Mouse (Mus musculus): ENCODE data around the gene Srrt. TPM values are rescaled to one million over a fixed set of nuclear protein-coding genes. Genes with fewer than 3 reads are reported as not detected.
"Not testable (repeated sequence)": the region's sequence is repeated elsewhere in the genome, so short reads cannot be mapped to it uniquely, and the experiment has no call there.

Srrt gene
- polyA plus RNA-seq, 1 experiment from 2014 or later: 88.1 TPM

DNA sequence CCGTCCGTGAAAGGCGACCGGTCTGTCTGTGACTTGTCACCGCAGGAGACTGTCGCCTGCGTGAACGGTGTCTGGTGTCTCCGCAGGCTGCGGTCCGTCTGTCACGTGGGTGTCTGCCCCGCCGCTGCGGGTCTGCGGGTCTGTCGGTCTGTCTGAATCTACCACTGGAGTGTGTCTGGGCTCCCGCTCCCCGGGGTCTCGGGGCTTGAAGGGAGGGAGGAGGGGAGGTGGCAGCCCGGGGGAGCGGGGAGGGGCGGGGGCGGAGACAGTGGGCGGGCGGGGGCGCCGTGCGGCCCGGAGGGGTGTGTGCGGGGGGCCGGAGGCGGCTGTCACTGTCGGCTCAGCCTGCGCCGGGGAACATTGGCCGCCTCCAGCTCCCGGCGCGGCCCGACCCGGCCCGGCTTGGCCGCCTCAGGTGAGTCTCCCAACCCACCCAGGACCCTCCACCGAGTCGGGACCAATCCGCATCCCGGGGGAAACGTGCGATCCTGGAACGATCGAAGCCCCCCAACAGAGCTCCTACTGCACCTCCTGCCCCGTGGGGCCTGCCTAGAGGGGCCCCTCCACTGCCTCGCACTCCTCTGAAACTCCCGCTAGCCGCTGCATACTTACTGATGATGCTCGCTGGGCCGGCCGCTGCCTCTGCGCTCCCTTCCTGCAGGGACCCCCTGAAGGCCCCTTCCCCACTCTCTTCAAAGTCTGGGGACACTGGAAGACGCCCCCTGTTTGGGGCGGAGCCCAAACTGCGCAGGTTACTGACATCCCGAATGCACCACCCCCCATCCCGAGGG is 19.3 kb downstream of the Srrt start:
- peak overlapping the region; percentile 77 for H3K27ac ChIP-seq (ENCODE audit: low read depth, low read length)
- H3K36me3 ChIP-seq (ENCODE audit: control insufficient read depth, insufficient read depth, low read length): no peaks in the 10 kb centered on the region
- peak overlapping the region; percentile 66 for H3K4me3 ChIP-seq (ENCODE audit: low read length)
- H3K4me2 ChIP-seq (ENCODE audit: low read length): peak overlapping the region; percentile 93
- H3K4me1 ChIP-seq (ENCODE audit: control insufficient read depth, insufficient read depth, low read depth, low read length): peaks cover 20% of the 10 kb centered on the region
- no peaks in the 10 kb centered on the region for H3K9me3 ChIP-seq (ENCODE audit: control insufficient read depth, low read length)
- H3K27me3 ChIP-seq (replicated peaks; ENCODE audit: control insufficient read depth, insufficient read depth, low read length): peaks cover 13% of the 10 kb centered on the region
- ATAC-seq: peak; percentile 28
- WGBS: under 1% methylated on average over 51 of the region's 65 CpGs
- H3K9ac ChIP-seq (ENCODE audit: low read depth, low read length): peak overlapping the region; percentile 74

DNA sequence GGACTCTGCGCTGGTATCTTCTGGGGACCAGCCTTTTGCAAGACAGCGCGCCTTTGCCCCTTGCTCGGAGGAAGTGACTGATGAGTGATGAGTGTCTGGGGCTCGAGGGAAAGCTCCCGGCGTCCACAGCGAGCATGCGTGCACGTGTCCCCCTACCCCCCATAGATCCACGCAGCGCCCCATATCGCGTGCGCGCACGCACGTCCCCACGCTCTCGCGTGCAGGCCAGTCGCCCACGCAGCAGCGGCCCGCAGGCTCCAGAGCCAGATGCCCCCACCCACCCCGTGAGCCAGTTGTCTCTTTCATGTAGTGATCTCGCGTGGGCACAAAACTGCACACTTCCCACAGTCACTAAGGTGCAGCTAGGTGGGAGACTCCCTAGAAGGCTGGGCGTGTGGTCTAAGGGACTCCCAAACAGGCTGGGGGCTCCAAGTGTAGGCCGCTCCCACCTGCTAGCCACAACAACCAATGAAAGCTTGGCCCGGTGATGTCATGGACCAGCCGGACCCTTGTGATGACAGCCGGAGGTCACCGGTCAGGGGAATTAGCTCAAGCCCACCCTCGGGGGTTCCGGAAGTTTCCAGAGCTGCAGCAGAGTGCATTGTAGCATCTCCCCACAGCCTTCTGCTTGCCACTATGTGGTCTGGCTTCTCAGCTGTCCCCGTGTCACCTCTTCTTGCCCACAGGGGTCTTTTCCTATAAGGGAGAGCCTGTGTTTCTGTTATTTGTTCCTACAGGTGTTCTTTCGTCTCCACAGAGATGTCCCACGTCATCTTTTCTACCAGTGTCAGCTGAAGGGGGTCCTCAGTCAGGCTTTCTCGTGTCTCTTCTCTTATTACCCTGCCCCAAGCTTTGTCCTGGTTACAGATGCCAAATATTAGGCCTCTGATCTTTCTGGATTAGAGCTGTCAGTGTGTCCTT is 20.2 kb downstream of the Srrt start, which contains the start of gene Ache:
Ache (plus strand) TSS at position 488 of the 921 bp plus-strand sequence.
- Histone ChIP-seq H3K9ac (ENCODE audit: low read depth, low read length) (peak within 1 kb of the TSS; percentile 74), H3K27me3 (replicated peaks; ENCODE audit: control insufficient read depth, insufficient read depth, low read length) (peaks cover 13% of the 10 kb centered on the region), H3K27ac (ENCODE audit: low read depth, low read length) (peak within 1 kb of the TSS; percentile 77), H3K4me3 (ENCODE audit: low read length) (peak within 1 kb of the TSS; percentile 66), H3K4me2 (ENCODE audit: low read length) (peak within 1 kb of the TSS; percentile 93), H3K4me1 (ENCODE audit: control insufficient read depth, insufficient read depth, low read depth, low read length) (peaks cover 14% of the 10 kb centered on the region), H3K36me3 (ENCODE audit: control insufficient read depth, insufficient read depth, low read length) (no peaks in the 10 kb centered on the region), H3K9me3 (ENCODE audit: control insufficient read depth, low read length) (no peaks in the 10 kb centered on the region)
- peak; percentile 80 for ATAC-seq
- under 1% methylated on average over 31 of the region's 40 CpGs for whole genome bisulfite sequencing

GRCm38 (mm10) chr5:137286655-137287031 is 20.8 kb downstream of the Srrt start:
- peaks cover 11% of the 10 kb centered on the region for H3K27me3 ChIP-seq (replicated peaks; ENCODE audit: control insufficient read depth, insufficient read depth, low read length)
- H3K9ac ChIP-seq (ENCODE audit: low read depth, low read length): peak overlapping the region; percentile 74
- peaks cover 14% of the 10 kb centered on the region for H3K4me1 ChIP-seq (ENCODE audit: control insufficient read depth, insufficient read depth, low read depth, low read length)
- H3K4me3 ChIP-seq (ENCODE audit: low read length): peak overlapping the region; percentile 66
- WGBS: under 1% methylated on average over 14 of the region's 16 CpGs
- no peaks in the 10 kb centered on the region for H3K36me3 ChIP-seq (ENCODE audit: control insufficient read depth, insufficient read depth, low read length)
- H3K9me3 ChIP-seq (ENCODE audit: control insufficient read depth, low read length): no peaks in the 10 kb centered on the region
- ATAC-seq: peak; percentile 87
- H3K27ac ChIP-seq (ENCODE audit: low read depth, low read length): peak overlapping the region; percentile 77
- H3K4me2 ChIP-seq (ENCODE audit: low read length): peak overlapping the region; percentile 93

GRCm38 (mm10) chr5:137285986-137286385 is 21.5 kb downstream of the Srrt start:
- no peak overlapping the region for H3K9ac ChIP-seq (ENCODE audit: low read depth, low read length)
- peaks cover 7% of the 10 kb centered on the region for H3K27me3 ChIP-seq (replicated peaks; ENCODE audit: control insufficient read depth, insufficient read depth, low read length)
- no peak overlapping the region for H3K4me3 ChIP-seq (ENCODE audit: low read length)
- no peaks in the 10 kb centered on the region for H3K36me3 ChIP-seq (ENCODE audit: control insufficient read depth, insufficient read depth, low read length)
- peak overlapping the region; percentile 93 for H3K4me2 ChIP-seq (ENCODE audit: low read length)
- H3K27ac ChIP-seq (ENCODE audit: low read depth, low read length): peak overlapping the region; percentile 77
- peaks cover 14% of the 10 kb centered on the region for H3K4me1 ChIP-seq (ENCODE audit: control insufficient read depth, insufficient read depth, low read depth, low read length)
- WGBS: 63% methylated on average over 7 of the region's 7 CpGs
- no peak for ATAC-seq
- no peaks in the 10 kb centered on the region for H3K9me3 ChIP-seq (ENCODE audit: control insufficient read depth, low read length)

DNA sequence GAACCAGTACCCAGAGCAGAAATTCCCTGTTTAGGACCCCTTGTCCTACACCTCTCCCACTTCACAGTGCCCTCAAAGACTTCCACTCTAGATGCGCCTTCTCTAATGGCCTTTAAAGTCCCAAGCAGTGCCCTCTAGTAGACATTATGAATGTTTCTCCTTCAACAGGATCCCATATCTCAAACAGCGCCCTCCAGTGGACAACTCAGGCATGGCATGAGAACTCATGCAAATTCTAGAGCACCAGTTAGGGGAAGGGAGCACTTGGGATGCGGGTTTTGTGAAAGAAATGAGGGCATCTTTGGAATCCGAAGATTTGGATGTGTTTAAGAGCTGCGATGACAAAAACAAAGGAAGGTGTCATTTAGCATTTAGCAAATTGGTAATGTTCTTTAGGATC is 22.4 kb downstream of the Srrt start:
- WGBS: 65% methylated on average over 5 of the region's 5 CpGs
- H3K4me3 ChIP-seq (ENCODE audit: low read length): no peak overlapping the region
- H3K4me1 ChIP-seq (ENCODE audit: control insufficient read depth, insufficient read depth, low read depth, low read length): peaks cover 10% of the 10 kb centered on the region
- H3K4me2 ChIP-seq (ENCODE audit: low read length): no peak overlapping the region
- no peak overlapping the region for H3K9ac ChIP-seq (ENCODE audit: low read depth, low read length)
- H3K9me3 ChIP-seq (ENCODE audit: control insufficient read depth, low read length): no peaks in the 10 kb centered on the region
- no peak for ATAC-seq
- H3K36me3 ChIP-seq (ENCODE audit: control insufficient read depth, insufficient read depth, low read length): no peaks in the 10 kb centered on the region
- H3K27me3 ChIP-seq (replicated peaks; ENCODE audit: control insufficient read depth, insufficient read depth, low read length): peaks cover 3% of the 10 kb centered on the region; the same call in 1 of the 2 replicates
- H3K27ac ChIP-seq (ENCODE audit: low read depth, low read length): no peak overlapping the region

DNA sequence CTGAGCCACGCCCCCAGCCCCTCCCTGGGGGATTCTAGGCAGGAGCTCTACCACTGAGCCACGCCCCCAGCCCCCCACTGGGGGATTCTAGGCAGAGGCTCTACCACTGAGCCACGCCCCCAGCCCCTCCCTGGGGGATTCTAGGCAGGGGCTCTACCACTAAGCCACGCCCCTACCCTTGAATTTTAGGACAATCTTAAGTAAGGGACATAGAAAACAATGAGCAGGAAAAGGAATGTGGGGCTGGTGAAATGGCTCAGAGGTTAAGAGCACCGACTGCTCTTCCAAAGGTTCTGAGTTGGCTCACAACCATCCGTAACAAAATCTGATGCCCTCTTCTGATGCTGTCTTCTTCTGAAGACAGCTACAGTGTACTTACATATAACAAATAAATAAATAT is 23.1 kb downstream of the Srrt start:
- H3K27ac ChIP-seq (ENCODE audit: low read depth, low read length); H3K36me3 ChIP-seq (ENCODE audit: control insufficient read depth, insufficient read depth, low read length); H3K9me3 ChIP-seq (ENCODE audit: control insufficient read depth, low read length); H3K4me1 ChIP-seq (ENCODE audit: control insufficient read depth, insufficient read depth, low read depth, low read length); ATAC-seq; H3K9ac ChIP-seq (ENCODE audit: low read depth, low read length); H3K4me3 ChIP-seq (ENCODE audit: low read length); H3K4me2 ChIP-seq (ENCODE audit: low read length); H3K27me3 ChIP-seq (replicated peaks; ENCODE audit: control insufficient read depth, insufficient read depth, low read length): not testable (repeated sequence)
- 84% methylated on average over 4 of the region's 6 CpGs for WGBS

DNA sequence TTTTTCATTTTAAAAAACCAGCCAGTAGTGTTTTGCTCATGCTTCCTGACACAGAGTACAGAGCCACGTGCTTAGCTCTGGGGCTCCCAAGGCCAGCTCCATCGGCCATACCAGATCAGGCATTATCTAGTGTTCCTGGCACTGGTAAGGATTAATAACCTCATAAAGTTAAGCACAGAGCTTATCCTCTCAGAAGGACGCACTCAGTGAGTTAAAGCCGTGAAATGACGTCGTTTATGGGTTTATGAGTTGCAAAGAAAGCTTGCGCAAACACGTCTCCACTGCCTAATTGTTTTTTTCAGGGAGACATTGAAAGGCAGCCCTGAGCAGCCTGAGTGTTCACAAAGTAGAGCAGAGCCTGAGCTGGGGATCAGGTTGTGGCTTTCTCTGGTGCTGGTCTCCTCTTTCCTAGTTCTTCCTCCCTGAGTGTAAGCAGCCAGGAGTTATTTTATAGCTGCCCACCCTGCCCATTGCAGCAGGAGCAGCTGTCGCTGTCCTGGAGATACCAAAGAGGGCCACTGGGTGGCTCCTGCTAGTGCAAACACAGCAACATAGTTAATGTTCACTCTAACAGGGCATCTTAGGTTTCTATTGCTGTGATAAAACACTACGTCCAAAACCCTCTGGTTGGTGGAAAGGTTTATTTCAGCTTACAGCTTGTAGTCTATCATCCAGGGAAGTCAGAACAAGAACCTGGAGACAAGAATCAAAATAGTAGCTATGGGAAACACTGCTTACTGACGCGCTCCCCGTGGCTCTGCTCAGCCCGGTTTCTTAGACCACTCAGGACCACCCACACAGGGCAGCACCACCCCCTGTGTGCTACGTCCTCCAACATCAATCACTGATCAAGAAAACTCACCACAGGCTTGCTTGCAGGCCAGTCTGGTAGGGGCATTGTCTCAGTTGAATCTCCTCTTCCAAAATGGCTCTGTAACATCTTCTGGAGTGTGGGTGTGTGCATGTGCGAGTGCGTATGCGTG is 29.8 kb downstream of the Srrt start:
- H3K4me1 ChIP-seq (ENCODE audit: control insufficient read depth, insufficient read depth, low read depth, low read length): no peaks in the 10 kb centered on the region
- no peaks in the 10 kb centered on the region for H3K36me3 ChIP-seq (ENCODE audit: control insufficient read depth, insufficient read depth, low read length)
- H3K9ac ChIP-seq (ENCODE audit: low read depth, low read length): no peak overlapping the region; the same call in 1 of the 2 replicates
- peak; percentile 82 for ATAC-seq
- WGBS: 47% methylated on average over 18 of the region's 18 CpGs
- H3K27ac ChIP-seq (ENCODE audit: low read depth, low read length): 0 out of 2 replicates have a peak overlapping the region, but pooled peaks have one; percentile 36
- H3K9me3 ChIP-seq (ENCODE audit: control insufficient read depth, low read length): no peaks in the 10 kb centered on the region; the same call in 1 of the 2 replicates
- H3K27me3 ChIP-seq (replicated peaks; ENCODE audit: control insufficient read depth, insufficient read depth, low read length): no peaks in the 10 kb centered on the region
- peak overlapping the region; percentile 40 for H3K4me2 ChIP-seq (ENCODE audit: low read length)
- H3K4me3 ChIP-seq (ENCODE audit: low read length): no peak overlapping the region

DNA sequence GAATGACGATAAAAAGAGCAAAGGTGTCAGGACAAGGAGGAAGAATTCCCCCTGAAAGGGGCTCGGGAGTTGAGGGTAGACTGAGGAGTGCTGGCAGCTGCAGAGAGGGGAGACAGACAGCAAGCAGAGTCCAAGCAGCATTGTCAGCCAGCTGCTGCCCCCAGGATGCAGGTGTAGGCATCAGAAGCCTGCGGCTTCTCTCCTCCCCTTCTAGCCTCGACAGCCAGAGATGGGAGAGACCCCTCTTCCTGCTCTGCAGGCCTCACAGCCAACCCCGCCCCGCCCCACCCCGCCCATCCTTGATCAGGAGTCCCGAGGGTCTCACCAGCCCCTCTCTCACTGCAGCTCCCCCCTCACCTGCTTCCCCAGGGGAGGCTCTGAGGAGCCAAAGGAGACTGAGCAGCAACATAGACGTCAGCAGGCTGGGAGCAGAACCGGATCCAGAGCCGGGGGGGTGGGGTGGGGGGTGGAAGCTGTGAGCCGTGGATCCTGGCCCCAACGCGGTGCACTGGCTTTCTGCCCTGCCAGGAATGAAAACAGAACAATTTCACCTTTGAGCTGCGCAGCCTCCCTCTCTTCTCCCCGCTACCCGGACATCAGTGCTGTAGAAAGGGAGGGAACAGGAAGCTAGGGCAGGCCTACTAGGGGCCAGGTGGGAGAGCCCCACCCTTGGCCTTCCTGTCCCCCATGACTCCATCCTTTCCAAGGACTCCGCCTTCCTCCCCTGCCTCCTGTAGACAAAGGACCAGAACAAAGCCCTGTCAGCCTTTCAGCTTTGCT is 39.2 kb downstream of the Srrt start:
- H3K9ac ChIP-seq (ENCODE audit: low read depth, low read length): 0 out of 2 replicates have a peak overlapping the region, but pooled peaks have one; percentile 1
- H3K27me3 ChIP-seq (replicated peaks; ENCODE audit: control insufficient read depth, insufficient read depth, low read length): no peaks in the 10 kb centered on the region
- H3K4me1 ChIP-seq (ENCODE audit: control insufficient read depth, insufficient read depth, low read depth, low read length): no peaks in the 10 kb centered on the region
- H3K4me2 ChIP-seq (ENCODE audit: low read length): no peak overlapping the region
- H3K36me3 ChIP-seq (ENCODE audit: control insufficient read depth, insufficient read depth, low read length): no peaks in the 10 kb centered on the region
- 41% methylated on average over 14 of the region's 18 CpGs for WGBS
- H3K27ac ChIP-seq (ENCODE audit: low read depth, low read length): no peak overlapping the region
- H3K4me3 ChIP-seq (ENCODE audit: low read length): no peak overlapping the region
- ATAC-seq: no peak
- H3K9me3 ChIP-seq (ENCODE audit: control insufficient read depth, low read length): no peaks in the 10 kb centered on the region; the same call in 1 of the 2 replicates
